Mouse (Mus musculus): ENCODE results near the gene Tcf7. TPM values are rescaled to one million over a fixed set of nuclear protein-coding genes. Genes with fewer than 3 reads are reported as not detected.

The Tcf7 gene
- polyA plus RNA-seq (2014; fragmentation: Nextera tagmentation; extraction: Ambion mirVana) = 64.2 and 68.8 TPM in 2 replicates

- under 1% methylated on average over 87 of the region's 97 CpGs for WGBS
- Histone ChIP-seq H3K9me3 (ENCODE audit: low read depth, low read length) (no peaks in the 10 kb centered on the region), H3K9ac (peak within 1 kb of the TSS; percentile 73), H3K36me3 (ENCODE audit: insufficient read depth) (peaks cover 13% of the 10 kb centered on the region; the same call in 1 of the 2 replicates), H3K4me2 (peak within 1 kb of the TSS; percentile 78), H3K4me1 (ENCODE audit: insufficient read depth) (peaks cover 23% of the 10 kb centered on the region; the same call in 1 of the 2 replicates), H3K27ac (ENCODE audit: low read depth) (peak within 1 kb of the TSS; percentile 81), H3K27me3 (ENCODE audit: insufficient read depth, low read length) (no peaks in the 10 kb centered on the region), H3K4me3 (ENCODE audit: low read depth, low read length) (peak within 1 kb of the TSS; percentile 62)
- ATAC-seq (ENCODE audit: insufficient read depth) = peak; percentile 73
- no peak for TF ChIP-seq CTCF (IDR thresholded peaks at IDR 0.05; ENCODE audit: low read depth)
- peak; percentile 88 for DNase-seq
These were observed at the start of gene Tcf7 for GRCm38 (mm10) chr11:52282774-52283595. Tcf7 (minus strand) TSS chr11:52283014.

- no peak overlapping the region for H3K27ac ChIP-seq (ENCODE audit: low read depth)
- no peak overlapping the region for H3K4me3 ChIP-seq (ENCODE audit: low read depth, low read length)
- no peaks in the 10 kb centered on the region for H3K27me3 ChIP-seq (ENCODE audit: insufficient read depth, low read length)
- WGBS = 21% methylated on average over 3 of the region's 3 CpGs
- H3K9me3 ChIP-seq (ENCODE audit: low read depth, low read length) = no peaks in the 10 kb centered on the region
- DNase-seq = no peak
- TF ChIP-seq CTCF (IDR thresholded peaks at IDR 0.05; ENCODE audit: low read depth) = no peak
- no peak for ATAC-seq (ENCODE audit: insufficient read depth)
- H3K36me3 ChIP-seq (ENCODE audit: insufficient read depth) = no peaks in the 10 kb centered on the region
- H3K4me1 ChIP-seq (ENCODE audit: insufficient read depth) = no peaks in the 10 kb centered on the region
- no peak overlapping the region for H3K4me2 ChIP-seq
- H3K9ac ChIP-seq = no peak overlapping the region
These were observed 44.5 kb upstream of the Tcf7 start for GRCm38 (mm10) chr11:52327313-52327712.

- no peaks in the 10 kb centered on the region for H3K4me1 ChIP-seq (ENCODE audit: insufficient read depth)
- no peak overlapping the region for H3K4me2 ChIP-seq
- H3K9ac ChIP-seq = no peak overlapping the region
- no peak for TF ChIP-seq CTCF (IDR thresholded peaks at IDR 0.05; ENCODE audit: low read depth)
- ATAC-seq (ENCODE audit: insufficient read depth) (no peak), DNase-seq (no peak)
- no peaks in the 10 kb centered on the region for H3K36me3 ChIP-seq (ENCODE audit: insufficient read depth)
- 60% methylated on average over 23 of the region's 23 CpGs for WGBS
- H3K27me3 ChIP-seq (ENCODE audit: insufficient read depth, low read length) = no peaks in the 10 kb centered on the region
- H3K4me3 ChIP-seq (ENCODE audit: low read depth, low read length) = no peak overlapping the region
- no peak overlapping the region for H3K27ac ChIP-seq (ENCODE audit: low read depth)
- no peaks in the 10 kb centered on the region for H3K9me3 ChIP-seq (ENCODE audit: low read depth, low read length)
These were observed 41.9 kb upstream of the Tcf7 start for GRCm38 (mm10) chr11:52324442-52325367.

- Histone ChIP-seq H3K4me2 (no peak overlapping the region), H3K27ac (ENCODE audit: low read depth) (no peak overlapping the region), H3K9ac (no peak overlapping the region), H3K4me1 (ENCODE audit: insufficient read depth) (peaks cover 6% of the 10 kb centered on the region; the same call in 1 of the 2 replicates), H3K4me3 (ENCODE audit: low read depth, low read length) (no peak overlapping the region), H3K36me3 (ENCODE audit: insufficient read depth) (no peaks in the 10 kb centered on the region), H3K9me3 (ENCODE audit: low read depth, low read length) (no peaks in the 10 kb centered on the region), H3K27me3 (ENCODE audit: insufficient read depth, low read length) (no peaks in the 10 kb centered on the region)
- DNase-seq (no peak), ATAC-seq (ENCODE audit: insufficient read depth) (no peak)
- no peak for TF ChIP-seq CTCF (IDR thresholded peaks at IDR 0.05; ENCODE audit: low read depth)
- 39% methylated on average over 3 of the region's 3 CpGs for WGBS
These were observed 38.7 kb upstream of the Tcf7 start for GRCm38 (mm10) chr11:52321540-52321939.

- Histone ChIP-seq H3K27me3 (ENCODE audit: insufficient read depth, low read length) (no peaks in the 10 kb centered on the region), H3K4me3 (ENCODE audit: low read depth, low read length) (no peak overlapping the region), H3K9ac (no peak overlapping the region), H3K4me2 (no peak overlapping the region), H3K4me1 (ENCODE audit: insufficient read depth) (peaks cover 6% of the 10 kb centered on the region; the same call in 1 of the 2 replicates), H3K9me3 (ENCODE audit: low read depth, low read length) (no peaks in the 10 kb centered on the region), H3K27ac (ENCODE audit: low read depth) (no peak overlapping the region), H3K36me3 (ENCODE audit: insufficient read depth) (no peaks in the 10 kb centered on the region)
- ATAC-seq (ENCODE audit: insufficient read depth) (no peak), DNase-seq (no peak)
- 87% methylated on average over 4 of the region's 4 CpGs for WGBS
- no peak for TF ChIP-seq CTCF (IDR thresholded peaks at IDR 0.05; ENCODE audit: low read depth)
These were observed 37.7 kb upstream of the Tcf7 start for GRCm38 (mm10) chr11:52320529-52320928.

GRCm38 (mm10) chr11:52319664-52320063 is 36.9 kb upstream of the Tcf7 start:
- no peak for DNase-seq
- WGBS = 66% methylated on average over 4 of the region's 4 CpGs
- Histone ChIP-seq H3K4me1 (ENCODE audit: insufficient read depth) (peaks cover 6% of the 10 kb centered on the region; the same call in 1 of the 2 replicates), H3K4me2 (no peak overlapping the region), H3K27me3 (ENCODE audit: insufficient read depth, low read length) (no peaks in the 10 kb centered on the region), H3K9ac (no peak overlapping the region), H3K27ac (ENCODE audit: low read depth) (no peak overlapping the region), H3K4me3 (ENCODE audit: low read depth, low read length) (no peak overlapping the region), H3K9me3 (ENCODE audit: low read depth, low read length) (no peaks in the 10 kb centered on the region), H3K36me3 (ENCODE audit: insufficient read depth) (no peaks in the 10 kb centered on the region)
- no peak for ATAC-seq (ENCODE audit: insufficient read depth)
- TF ChIP-seq CTCF (IDR thresholded peaks at IDR 0.05; ENCODE audit: low read depth) = no peak
